Mouse (Mus musculus): ENCODE data around the gene Snai3. TPM values are rescaled to one million over a fixed set of nuclear protein-coding genes. Genes with fewer than 3 reads are reported as not detected.

The Snai3 gene
- total RNA-seq (2021) (not detected), polyA plus RNA-seq (2012; rRNA removed) (0.15 and 0.19 TPM in 2 replicates)
- long read RNA-seq, result 0 reads

GRCm38 (mm10) chr8:122460524-122461472 is at the start of gene Snai3:
Gene Snai3 (minus strand): TSS chr8:122460733.
- peak; percentile 62 for DNase-seq

GRCm38 (mm10) chr8:122500856-122501255 is 40.3 kb upstream of the Snai3 start:
- DNase-seq, result peak; percentile 73

- no peak for DNase-seq
These were observed 37.4 kb upstream of the Snai3 start for GRCm38 (mm10) chr8:122497912-122498311.

- peak; percentile 26 for DNase-seq
These were observed 36.6 kb upstream of the Snai3 start for GRCm38 (mm10) chr8:122497016-122497734.

GRCm38 (mm10) chr8:122488387-122488786 is 27.9 kb upstream of the Snai3 start:
- DNase-seq, result no peak

- no peak for DNase-seq
These were observed 24.3 kb upstream of the Snai3 start for GRCm38 (mm10) chr8:122484831-122485230.

- DNase-seq, result no peak
These were observed 23.3 kb upstream of the Snai3 start for GRCm38 (mm10) chr8:122483877-122484276.

- no peak for DNase-seq
These were observed 21.9 kb upstream of the Snai3 start for GRCm38 (mm10) chr8:122482448-122482847.

- peak; percentile 96 for DNase-seq
These were observed 15.2 kb upstream of the Snai3 start, which contains the start of the genes Rnf166 and Ctu2 for GRCm38 (mm10) chr8:122475580-122476320. Gene Rnf166 (minus strand): TSS chr8:122476064. Gene Ctu2 (plus strand): TSS chr8:122476143.

- DNase-seq, result peak; percentile 79
These were observed 14.5 kb upstream of the Snai3 start for GRCm38 (mm10) chr8:122474951-122475560.

GRCm38 (mm10) chr8:122473911-122474421 is 13.4 kb upstream of the Snai3 start:
- DNase-seq, result no peak

- DNase-seq, result no peak
These were observed 10.2 kb upstream of the Snai3 start for GRCm38 (mm10) chr8:122470691-122471090.

- no peak for DNase-seq
These were observed 9.4 kb upstream of the Snai3 start for GRCm38 (mm10) chr8:122469965-122470364.

- no peak for DNase-seq
These were observed 8.9 kb upstream of the Snai3 start for GRCm38 (mm10) chr8:122469407-122469806.

GRCm38 (mm10) chr8:122467816-122468215 is 7.3 kb upstream of the Snai3 start:
- DNase-seq, result no peak

- peak; percentile 66 for DNase-seq
These were observed 4.5 kb upstream of the Snai3 start for GRCm38 (mm10) chr8:122464985-122465384.

GRCm38 (mm10) chr8:122463651-122464640 is 3.4 kb upstream of the Snai3 start:
- no peak for DNase-seq

GRCm38 (mm10) chr8:122462510-122462909 is 2.0 kb upstream of the Snai3 start:
- no peak for DNase-seq

- no peak for DNase-seq
These were observed 1.1 kb upstream of the Snai3 start for GRCm38 (mm10) chr8:122461473-122462148.
